Mouse (Mus musculus) cerebellum, adult 2 months (tissue): ENCODE measurements around the gene Isyna1.

Source experiments
- CTCF ChIP-seq: fragments of 200-500 bp; IDR thresholded peaks from 2 replicates; pipeline ENCODE4 v1.5.1; 2011; ENCODE audit warnings: low read depth, mild to moderate bottlenecking, control low read depth, low read length, moderate library complexity, borderline replicate concordance; ENCODE audit not compliant: insufficient read depth
- POLR2A ChIP-seq: fragments of 200-500 bp; IDR thresholded peaks from 2 replicates; pipeline ENCODE4 v1.6.1; 2011; ENCODE audit warnings: low read length, control low read depth, borderline replicate concordance; ENCODE audit not compliant: insufficient read depth

- TF ChIP-seq POLR2A (no peak), CTCF (no peak)
Observed at GRCm38 (mm10) chr8:70546412-70546811, 47.8 kb upstream of the Isyna1 start.
